Mouse (Mus musculus) midbrain, embryonic 13.5 days (tissue): ENCODE measurements around the gene Grm2. TPM values are rescaled to one million over a fixed set of nuclear protein-coding genes. Genes with fewer than 3 reads are reported as not detected.
"Not testable (repeated sequence)": the region's sequence is repeated elsewhere in the genome, so short reads cannot be mapped to it uniquely, and the experiment has no call there.

ENCODE experiments used
- ATAC-seq: fragments of 200-750 bp; cut with Nextera tagmentation; 2 replicates; pipeline ENCODE4 v1.8.0; 2017; ENCODE audit warnings: mild to moderate bottlenecking, moderate TSS enrichment, moderate library complexity
- H3K27ac ChIP-seq: fragments of 300-500 bp; sonication (generic); 2 replicates; pipeline ENCODE4 v1.5.1; 2015; ENCODE audit warnings: inconsistent platforms, mild to moderate bottlenecking, moderate library complexity
- H3K27me3 ChIP-seq: fragments of 300-500 bp; sonication (generic); 2 replicates; pipeline ENCODE4 v1.6.1; 2015; ENCODE audit warnings: mild to moderate bottlenecking, inconsistent platforms
- H3K36me3 ChIP-seq: fragments of 300-500 bp; sonication (generic); 2 replicates; pipeline ENCODE4 v1.6.1; 2015; ENCODE audit warnings: mild to moderate bottlenecking, inconsistent platforms
- H3K4me1 ChIP-seq: fragments of 300-500 bp; sonication (generic); replicated peaks from 2 replicates; pipeline ENCODE4 v1.6.1; 2015; ENCODE audit warnings: inconsistent platforms
- H3K4me2 ChIP-seq: fragments of 300-500 bp; sonication (generic); replicated peaks from 2 replicates; pipeline ENCODE4 v1.6.1; 2015; ENCODE audit warnings: moderate library complexity, mild to moderate bottlenecking, inconsistent platforms
- H3K4me3 ChIP-seq: fragments of 300-500 bp; sonication (generic); replicated peaks from 2 replicates; pipeline ENCODE4 v1.5.1; 2015; ENCODE audit warnings: mild to moderate bottlenecking, inconsistent platforms
- H3K9ac ChIP-seq: fragments of 300-500 bp; sonication (generic); replicated peaks from 2 replicates; pipeline ENCODE4 v1.6.1; 2015; ENCODE audit warnings: mild to moderate bottlenecking, inconsistent platforms
- H3K9me3 ChIP-seq: fragments of 300-500 bp; sonication (generic); 2 replicates; pipeline ENCODE4 v1.6.1; 2016; ENCODE audit warnings: mild to moderate bottlenecking, inconsistent platforms
- WGBS: fragments of 180-500 bp; shearing (Covaris S2); methylation state at CpG from one replicate; pipeline ENCODE4 v1.1.7; 2015; 5-methylcytosine and 5-hydroxymethylcytosine counted together
- polyA plus RNA-seq: library from polyadenylated mRNA; unstranded; fragments of >200 nt; fragmentation: Nextera tagmentation; extraction: Ambion mirVana; gene quantifications from 2 replicates; pipeline ENCODE4 v1.2.1, GENCODE M21; 2015

Grm2 gene
- polyA plus RNA-seq, 1 experiment from 2014 or later, result 7.7 TPM

GRCm38 (mm10) chr9:106643787-106644186, 12.1 kb downstream of the Grm2 start:
- no peak overlapping the region for H3K4me3 ChIP-seq
- no peaks in the 10 kb centered on the region for H3K36me3 ChIP-seq
- 77% methylated on average over 6 of the region's 6 CpGs for WGBS
- no peaks in the 10 kb centered on the region for H3K4me1 ChIP-seq
- ATAC-seq, result no peak
- H3K27ac ChIP-seq, result no peak overlapping the region
- H3K9me3 ChIP-seq, result no peaks in the 10 kb centered on the region
- H3K4me2 ChIP-seq, result no peak overlapping the region
- no peak overlapping the region for H3K9ac ChIP-seq
- H3K27me3 ChIP-seq, result no peaks in the 10 kb centered on the region

- Histone ChIP-seq H3K27me3 (no peaks in the 10 kb centered on the region), H3K4me1 (no peaks in the 10 kb centered on the region), H3K9me3 (no peaks in the 10 kb centered on the region), H3K4me2 (no peak overlapping the region), H3K36me3 (no peaks in the 10 kb centered on the region), H3K9ac (no peak overlapping the region), H3K27ac (no peak overlapping the region), H3K4me3 (no peak overlapping the region)
- WGBS, result 32% methylated on average over 7 of the region's 7 CpGs
- ATAC-seq, result 0 out of 2 replicates have a peak, but pooled peaks have one; percentile 43
These were observed 12.8 kb downstream of the Grm2 start for GRCm38 (mm10) chr9:106643128-106643527.

- 47% methylated on average over 5 of the region's 5 CpGs for WGBS
- no peak overlapping the region for H3K9ac ChIP-seq
- no peaks in the 10 kb centered on the region for H3K36me3 ChIP-seq
- no peaks in the 10 kb centered on the region for H3K27me3 ChIP-seq
- H3K4me1 ChIP-seq, result no peaks in the 10 kb centered on the region
- H3K4me3 ChIP-seq, result no peak overlapping the region
- no peak for ATAC-seq
- no peak overlapping the region for H3K4me2 ChIP-seq
- no peak overlapping the region for H3K27ac ChIP-seq
- H3K9me3 ChIP-seq, result no peaks in the 10 kb centered on the region
These were observed 14.5 kb downstream of the Grm2 start for GRCm38 (mm10) chr9:106641346-106641745.

GRCm38 (mm10) chr9:106638154-106638553, 17.7 kb downstream of the Grm2 start:
- no peaks in the 10 kb centered on the region for H3K4me1 ChIP-seq
- WGBS, result 95% methylated on average over 8 of the region's 8 CpGs
- no peak for ATAC-seq
- H3K9ac ChIP-seq, result no peak overlapping the region
- no peaks in the 10 kb centered on the region for H3K9me3 ChIP-seq
- H3K4me3 ChIP-seq, result no peak overlapping the region
- H3K27ac ChIP-seq, result no peak overlapping the region
- no peaks in the 10 kb centered on the region for H3K27me3 ChIP-seq
- H3K4me2 ChIP-seq, result no peak overlapping the region
- H3K36me3 ChIP-seq, result no peaks in the 10 kb centered on the region

GRCm38 (mm10) chr9:106632185-106632584, 23.7 kb downstream of the Grm2 start:
- no peaks in the 10 kb centered on the region for H3K36me3 ChIP-seq
- H3K27me3 ChIP-seq, result no peaks in the 10 kb centered on the region
- ATAC-seq, result no peak
- H3K4me3 ChIP-seq, result no peak overlapping the region
- H3K27ac ChIP-seq, result no peak overlapping the region
- H3K4me2 ChIP-seq, result no peak overlapping the region
- peaks cover 3% of the 10 kb centered on the region; the same call in 1 of the 2 replicates for H3K4me1 ChIP-seq
- WGBS, result 69% methylated on average over 5 of the region's 5 CpGs
- H3K9me3 ChIP-seq, result no peaks in the 10 kb centered on the region
- no peak overlapping the region for H3K9ac ChIP-seq

- ATAC-seq, H3K4me1 ChIP-seq, H3K9ac ChIP-seq, H3K9me3 ChIP-seq, H3K4me2 ChIP-seq, H3K27ac ChIP-seq, H3K27me3 ChIP-seq, H3K4me3 ChIP-seq, H3K36me3 ChIP-seq: not testable (repeated sequence)
- WGBS, result 35% methylated on average over 8 of the region's 8 CpGs
These were observed 28.1 kb downstream of the Grm2 start for GRCm38 (mm10) chr9:106627796-106628195.

GRCm38 (mm10) chr9:106626282-106626681, 29.6 kb downstream of the Grm2 start, which contains the start of gene Iqcf6:
Gene Iqcf6, plus strand, starts transcription at chr9:106626582.
- Histone ChIP-seq H3K4me2 (no peak within 1 kb of the TSS), H3K27me3 (no peaks in the 10 kb centered on the region), H3K27ac (no peak within 1 kb of the TSS), H3K9me3 (no peaks in the 10 kb centered on the region), H3K4me3 (no peak within 1 kb of the TSS), H3K36me3 (no peaks in the 10 kb centered on the region), H3K9ac (no peak within 1 kb of the TSS), H3K4me1 (peaks cover 3% of the 10 kb centered on the region; the same call in 1 of the 2 replicates)
- WGBS, result 82% methylated on average over 2 of the region's 2 CpGs
- ATAC-seq, result no peak

- Histone ChIP-seq H3K27me3 (no peaks in the 10 kb centered on the region), H3K27ac (no peak overlapping the region), H3K9ac (no peak overlapping the region), H3K36me3 (no peaks in the 10 kb centered on the region), H3K4me2 (no peak overlapping the region), H3K4me3 (no peak overlapping the region), H3K4me1 (no peaks in the 10 kb centered on the region), H3K9me3 (peaks cover 3% of the 10 kb centered on the region; the same call in 1 of the 2 replicates)
- 85% methylated on average over 3 of the region's 3 CpGs for WGBS
- no peak for ATAC-seq
These were observed 38.4 kb downstream of the Grm2 start for GRCm38 (mm10) chr9:106617496-106617895.

GRCm38 (mm10) chr9:106616306-106616705, 39.6 kb downstream of the Grm2 start:
- Histone ChIP-seq H3K27me3 (no peaks in the 10 kb centered on the region), H3K9me3 (peaks cover 3% of the 10 kb centered on the region; the same call in 1 of the 2 replicates), H3K4me3 (no peak overlapping the region), H3K36me3 (no peaks in the 10 kb centered on the region), H3K9ac (no peak overlapping the region), H3K27ac (no peak overlapping the region), H3K4me1 (no peaks in the 10 kb centered on the region), H3K4me2 (no peak overlapping the region)
- ATAC-seq, result no peak
- WGBS, result 90% methylated on average over 9 of the region's 9 CpGs

GRCm38 (mm10) chr9:106614616-106615015, 41.3 kb downstream of the Grm2 start:
- Histone ChIP-seq H3K36me3 (no peaks in the 10 kb centered on the region), H3K27me3 (no peaks in the 10 kb centered on the region), H3K4me1 (no peaks in the 10 kb centered on the region), H3K9me3 (peaks cover 3% of the 10 kb centered on the region; the same call in 1 of the 2 replicates), H3K9ac (no peak overlapping the region), H3K4me2 (no peak overlapping the region), H3K27ac (no peak overlapping the region), H3K4me3 (no peak overlapping the region)
- ATAC-seq, result no peak
- 53% methylated on average over 3 of the region's 3 CpGs for WGBS

GRCm38 (mm10) chr9:106613951-106614350, 41.9 kb downstream of the Grm2 start:
- Histone ChIP-seq H3K4me1 (no peaks in the 10 kb centered on the region), H3K27ac (no peak overlapping the region), H3K4me3 (no peak overlapping the region), H3K4me2 (no peak overlapping the region), H3K9ac (no peak overlapping the region), H3K27me3 (no peaks in the 10 kb centered on the region), H3K9me3 (no peaks in the 10 kb centered on the region), H3K36me3 (no peaks in the 10 kb centered on the region)
- WGBS, result 73% methylated on average over 2 of the region's 2 CpGs
- ATAC-seq, result no peak

GRCm38 (mm10) chr9:106610727-106611126, 45.2 kb downstream of the Grm2 start:
- Histone ChIP-seq H3K4me3 (no peak overlapping the region), H3K27me3 (no peaks in the 10 kb centered on the region), H3K9ac (no peak overlapping the region), H3K4me2 (no peak overlapping the region), H3K9me3 (no peaks in the 10 kb centered on the region), H3K27ac (no peak overlapping the region), H3K4me1 (no peaks in the 10 kb centered on the region), H3K36me3 (no peaks in the 10 kb centered on the region)
- WGBS, result 79% methylated on average over 4 of the region's 4 CpGs
- ATAC-seq, result no peak

GRCm38 (mm10) chr9:106600546-106600945, 55.3 kb downstream of the Grm2 start:
- H3K4me3 ChIP-seq, result no peak overlapping the region
- H3K9ac ChIP-seq, result no peak overlapping the region
- H3K9me3 ChIP-seq, result no peaks in the 10 kb centered on the region
- WGBS, result 27% methylated on average over 8 of the region's 8 CpGs
- H3K4me1 ChIP-seq, result 0 out of 2 replicates have a peak, but pooled peaks cover 2% of the 10 kb centered on the region
- H3K27me3 ChIP-seq, result no peaks in the 10 kb centered on the region
- no peak for ATAC-seq
- no peaks in the 10 kb centered on the region for H3K36me3 ChIP-seq
- H3K4me2 ChIP-seq, result no peak overlapping the region
- no peak overlapping the region for H3K27ac ChIP-seq
